Mouse (Mus musculus) brain, adult 2 months (tissue): ENCODE measurements at regions not wholly inside any gene's neighbourhood (a gene's known extent, or its start where the extent isn't known, plus 50 kb on each side); places are given as distances from the start of the nearest gene placed in this dataset.

Source experiments
- DNase-seq: peaks from one replicate; pipeline ENCODE4 v3.0.0; 2011; ENCODE audit warnings: low read depth, low spot score

- DNase-seq, result peak; percentile 41
Measured at GRCm38 (mm10) chr11:114331579-114332150, 264.8 kb upstream of the Sdk2 start.

- no peak for DNase-seq
Measured at GRCm38 (mm10) chr11:114330316-114330715, 263.5 kb upstream of the Sdk2 start.

GRCm38 (mm10) chr11:114322627-114323026, 255.8 kb upstream of the Sdk2 start:
- DNase-seq, result no peak

- no peak for DNase-seq
Measured at GRCm38 (mm10) chr11:114321974-114322373, 255.1 kb upstream of the Sdk2 start.

GRCm38 (mm10) chr11:114321527-114321926, 254.7 kb upstream of the Sdk2 start:
- peak; percentile 3 for DNase-seq

- DNase-seq, result no peak
Measured at GRCm38 (mm10) chr11:114315274-114315673, 248.4 kb upstream of the Sdk2 start.

GRCm38 (mm10) chr11:114313652-114314051, 246.8 kb upstream of the Sdk2 start:
- DNase-seq, result no peak

GRCm38 (mm10) chr11:114311640-114312039, 244.8 kb upstream of the Sdk2 start:
- DNase-seq, result no peak

- DNase-seq, result peak; percentile 18
Measured at GRCm38 (mm10) chr11:114303636-114304354, 236.9 kb upstream of the Sdk2 start.

- DNase-seq, result no peak
Measured at GRCm38 (mm10) chr11:114300611-114301319, 233.9 kb upstream of the Sdk2 start.

- no peak for DNase-seq
Measured at GRCm38 (mm10) chr11:114296816-114297334, 230.0 kb upstream of the Sdk2 start.

- DNase-seq, result peak; percentile 72
Measured at GRCm38 (mm10) chr11:114294511-114295250, 227.8 kb upstream of the Sdk2 start.

GRCm38 (mm10) chr11:114291258-114291657, 224.4 kb upstream of the Sdk2 start:
- DNase-seq, result peak; percentile 61

- DNase-seq, result no peak
Measured at GRCm38 (mm10) chr11:114289946-114290345, 223.1 kb upstream of the Sdk2 start.

- peak; percentile 71 for DNase-seq
Measured at GRCm38 (mm10) chr11:114284820-114285666, 218.2 kb upstream of the Sdk2 start.

GRCm38 (mm10) chr11:114283208-114283607, 216.4 kb upstream of the Sdk2 start:
- peak; percentile 64 for DNase-seq

GRCm38 (mm10) chr11:114282566-114282965, 215.7 kb upstream of the Sdk2 start:
- DNase-seq, result no peak

GRCm38 (mm10) chr11:114281846-114282245, 215.0 kb upstream of the Sdk2 start:
- no peak for DNase-seq

- no peak for DNase-seq
Measured at GRCm38 (mm10) chr11:114281041-114281695, 214.3 kb upstream of the Sdk2 start.
